Comparison of ENCODE assay signal across 23 mouse cellular contexts in genomic region chr2:20496219-20496800, GRCm38 (mm10).
DNase-seq lines count a peak whose midpoint lies in the region; TF ChIP-seq lines count a peak whose summit lies in the region.
"Had no signal": no experiment of that assay in that cellular context is flagged by ENCODE, and none has a peak within 500 bp of the region (broad histone marks: within the 10 kb centered on the region; RNA-seq: fewer than 3 reads in every experiment).

No protein-coding gene starts in this region.

- WGBS in heart, embryonic 10.5 days, result 52% methylated on average over 8 of the region's 8 CpGs

- H3K4me1 ChIP-seq in heart, embryonic 10.5 days, result no peaks in the 10 kb centered on the region
- peaks cover 0 to 3% of the 10 kb centered on the region in 2 experiments; a peak in 1 of 4 replicates for H3K4me1 ChIP-seq in ES-E14 (ENCODE audit: control insufficient read depth in 2 of 2, insufficient read depth in 2 of 2, low read length in 2 of 2, poor library complexity in 1 of 2)
- H3K4me1 ChIP-seq: hindbrain, embryonic 13.5 days; midbrain, embryonic 12.5 days; neural tube, embryonic 12.5 days had no signal

- 0 out of 2 replicates have a peak, but pooled peaks cover 5% of the 10 kb centered on the region for H3K9me3 ChIP-seq in heart, embryonic 10.5 days
- H3K9me3 ChIP-seq in ES-E14 (ENCODE audit: control insufficient read depth, insufficient read depth, low read depth, low read length), result no peaks in the 10 kb centered on the region
- H3K9me3 ChIP-seq: midbrain, embryonic 12.5 days had no signal

- in situ Hi-C loops in ES-E14 (cut with MboI; ENCODE audit: low sequenced_read_pairs in 2 of 2, unreplicated experiment in 2 of 2), result no loop called here

- no peak overlapping the region for H3K4me3 ChIP-seq in heart, embryonic 10.5 days
- H3K4me3 ChIP-seq in ES-E14 (ENCODE audit: insufficient read depth in 1 of 2, low read depth in 1 of 2, low read length in 2 of 2, poor library complexity in 1 of 2, severe bottlenecking in 1 of 2), result no peak overlapping the region
- H3K4me3 ChIP-seq: hindbrain, embryonic 13.5 days; left cerebral cortex, adult 2 months; limb, embryonic 10.5 days; midbrain, embryonic 12.5 days; neural tube, embryonic 12.5 days had no signal

- H3K9ac ChIP-seq in ES-E14 (ENCODE audit: insufficient read depth, low read depth, low read length, poor library complexity, severe bottlenecking), result no peak overlapping the region
- H3K9ac ChIP-seq: forebrain, postnatal 0 days; hindbrain, embryonic 13.5 days; liver, postnatal 0 days; midbrain, embryonic 12.5 days; neural tube, embryonic 12.5 days had no signal

- H3K27me3 ChIP-seq in heart, embryonic 10.5 days (ENCODE audit: insufficient read depth, poor library complexity, severe bottlenecking), result no peaks in the 10 kb centered on the region
- H3K27me3 ChIP-seq: hindbrain, embryonic 13.5 days; midbrain, embryonic 12.5 days; neural tube, embryonic 12.5 days had no signal

- intact Hi-C loops in heart, postnatal 14 days (cut with DNase I), result loop anchor here (10.0 kb wide), 1 partner anchor 362 kb away; no protein-coding TSS in a partner anchor

- no peak overlapping the region for H3K27ac ChIP-seq in heart, embryonic 10.5 days
- peak overlapping the region; percentile 88 for H3K27ac ChIP-seq in ES-E14 (ENCODE audit: insufficient read depth, low read depth, low read length, poor library complexity, severe bottlenecking)
- H3K27ac ChIP-seq: hindbrain, embryonic 13.5 days; left cerebral cortex, adult 2 months; limb, embryonic 10.5 days; midbrain, embryonic 12.5 days; neural tube, embryonic 12.5 days had no signal

- H3K36me3 ChIP-seq in heart, embryonic 10.5 days, result no peaks in the 10 kb centered on the region
- H3K36me3 ChIP-seq in ES-E14 (ENCODE audit: control insufficient read depth, insufficient read depth, low read length, poor library complexity, severe bottlenecking), result no peaks in the 10 kb centered on the region; the same call in 1 of the 2 replicates
- H3K36me3 ChIP-seq: hindbrain, embryonic 13.5 days; limb, embryonic 10.5 days; midbrain, embryonic 12.5 days; neural tube, embryonic 12.5 days had no signal

- DNase-seq in embryo, embryonic 10.5 days (ENCODE audit: low spot score), result peak; percentile 36
- DNase-seq in embryo, embryonic 10 days (ENCODE audit: low spot score), result no peak
- DNase-seq in heart, adult 8-10 months (ENCODE audit: low spot score), result peak; percentile 26
- DNase-seq in heart, embryonic 10.5 days (ENCODE audit: low spot score), result no peak
- DNase-seq in ES-E14 (ENCODE audit: low read depth, low spot score), result peak; percentile 93
- peak; percentile 6 to 13 for DNase-seq in heart, postnatal 14 days
- DNase-seq in natural killer cell, adult 2 months (ENCODE audit: low spot score in 2 of 2), result no peak
- DNase-seq in spleen, adult 18-20 months, result no peak
- DNase-seq: adrenal gland, postnatal 36 days; cerebellum, adult 2 months; cerebellum, postnatal 36 days; forebrain, postnatal 0 days; gastrocnemius, postnatal 10 days; kidney, postnatal 14 days; layer of hippocampus, adult 9-11 months; liver, postnatal 0 days; lung, postnatal 10 days; thymus, postnatal 36 days had no signal

TF ChIP-seq in ES-E14, 5 proteins besides CTCF, POLR2A, EP300 and RAD21:
- TF ChIP-seq ZC3H11A (IDR thresholded peaks at IDR 0.05; ENCODE audit: borderline replicate concordance, low read depth, low read length) (no peak), CHD2 (IDR thresholded peaks at IDR 0.05; ENCODE audit: low read depth, low read length) (peak; percentile 82; the same call in 1 of the 2 replicates)

Comparison
In these comparisons a context has a peak if more than half of its experiments do, and no peak if none do; other contexts are left out.
1. DNase-seq: peak in embryo, embryonic 10.5 days (single experiment), heart, adult 8-10 months (single experiment), ES-E14 (single experiment) and heart, postnatal 14 days (2 of 2); none in embryo, embryonic 10 days (single experiment), heart, embryonic 10.5 days (single experiment), natural killer cell, adult 2 months (0 of 2) and spleen, adult 18-20 months (0 of 2).